Mouse (Mus musculus) heart, adult 8-10 months (tissue): ENCODE results near the gene Ccdc78. TPM values are rescaled to one million over a fixed set of nuclear protein-coding genes. Genes with fewer than 3 reads are reported as not detected.

Experiments
- DNase-seq: peaks from one replicate; pipeline ENCODE4 v3.0.0; 2022; ENCODE audit warnings: low spot score
- microRNA-seq: library from miRNA; unstranded; fragments of <30 nt; microRNA quantifications from one replicate; pipeline ENCODE4 v1.2.0, GENCODE M21; 2022
- total RNA-seq, 4 experiments: library from RNA; stranded (reverse); gene quantifications; 2 replicates each; pipeline ENCODE4 v1.2.4; 2022

Ccdc78 gene
- total RNA-seq, 4 experiments from 2014 or later, result 0.38 TPM; not detected in 3

DNA sequence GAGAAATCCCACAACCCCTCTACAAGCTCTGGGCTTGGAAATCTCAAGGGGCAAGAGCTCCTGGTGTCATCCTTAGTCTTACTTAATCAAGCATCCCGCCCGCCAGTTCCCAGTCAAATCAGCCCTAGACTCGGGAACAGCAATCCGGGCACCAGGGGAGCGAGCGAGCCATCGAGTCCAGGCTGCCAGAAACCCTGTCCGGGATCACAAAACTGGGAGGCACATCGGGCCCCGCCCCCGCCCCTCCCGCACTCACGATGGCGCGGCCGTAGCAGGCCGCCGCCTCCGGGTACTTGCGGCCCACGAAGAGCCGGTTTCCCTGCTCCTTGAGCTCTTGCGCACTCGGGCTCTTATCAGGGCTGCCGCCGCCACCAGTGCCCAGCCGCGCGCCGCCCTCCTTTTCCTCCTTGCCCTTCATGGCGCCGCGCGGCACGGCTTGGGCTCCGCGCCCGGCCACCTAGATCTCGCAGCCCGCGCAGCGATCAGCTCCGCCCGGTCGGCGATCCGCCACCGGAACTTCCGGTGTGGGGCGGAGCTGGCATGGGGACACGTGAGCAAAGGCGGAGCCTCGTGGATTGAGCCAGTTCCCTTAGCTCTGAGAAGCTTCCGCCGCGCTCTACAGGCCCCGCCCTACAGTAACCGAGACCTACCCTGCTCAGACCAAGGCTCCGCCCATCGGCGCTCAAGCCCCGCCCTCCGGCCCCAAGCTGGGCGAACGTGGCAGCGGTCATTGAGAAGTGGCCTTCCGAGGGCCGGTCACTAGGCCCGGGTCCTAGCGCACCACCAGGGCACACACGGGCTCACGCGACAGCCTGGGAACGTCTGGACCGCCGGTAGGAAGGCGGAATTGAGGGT, 46.3 kb downstream of the Ccdc78 start:
- DNase-seq, result peak; percentile 99

DNA sequence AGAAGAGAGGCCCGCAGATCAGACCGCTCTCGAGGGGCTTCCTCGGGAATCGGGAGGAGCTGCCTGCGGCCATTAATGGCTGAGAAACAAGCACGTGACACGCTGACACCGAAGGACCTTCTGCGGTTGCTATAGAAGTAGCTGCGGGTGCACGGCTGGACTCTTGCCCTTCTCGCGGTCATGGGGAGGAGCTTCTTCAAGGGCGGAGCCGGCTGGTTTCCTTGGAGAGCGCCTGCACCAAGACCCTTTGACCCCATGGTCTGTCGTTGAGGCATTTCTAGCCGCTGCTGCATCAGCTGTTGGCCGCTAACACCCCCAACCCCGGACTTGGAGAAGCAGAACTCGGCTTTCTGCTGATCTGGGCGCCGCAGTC, 46.9 kb downstream of the Ccdc78 start, which contains the start of gene Stub1:
Gene Stub1, minus strand, starts transcription at position 114 of the 373 bp plus-strand sequence.
- peak; percentile 92 for DNase-seq

DNA sequence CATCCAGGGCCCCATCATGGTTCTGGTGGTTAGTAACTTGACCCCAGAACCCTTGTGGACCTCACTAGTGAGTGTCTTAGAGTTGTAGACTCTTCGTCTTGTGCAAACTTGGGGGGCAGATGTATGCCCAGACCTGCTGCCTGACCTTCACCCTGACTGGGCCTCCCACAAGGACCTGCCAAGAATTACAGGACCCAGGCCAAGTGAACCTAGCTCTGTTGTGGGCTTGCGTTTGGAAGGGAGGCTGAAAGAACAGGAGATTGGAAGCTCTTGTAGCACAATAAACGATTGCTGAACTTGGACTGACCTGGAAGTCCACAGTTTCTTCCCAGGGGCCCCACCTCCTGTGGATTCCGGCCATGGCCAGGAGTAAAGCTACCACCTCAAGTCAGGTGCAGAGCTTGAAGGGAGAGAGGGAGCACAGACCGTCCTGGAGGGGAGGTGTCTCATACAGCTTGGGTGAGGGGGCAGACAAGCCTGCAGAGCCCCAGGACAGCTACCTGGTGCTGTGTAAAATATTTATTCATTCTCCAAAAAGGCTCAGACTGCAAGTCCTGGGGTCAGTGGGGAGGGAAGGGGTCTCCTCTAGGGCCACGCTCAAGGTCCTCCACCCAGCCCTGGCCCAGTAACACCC, 47.7 kb downstream of the Ccdc78 start:
- DNase-seq, result no peak

DNA sequence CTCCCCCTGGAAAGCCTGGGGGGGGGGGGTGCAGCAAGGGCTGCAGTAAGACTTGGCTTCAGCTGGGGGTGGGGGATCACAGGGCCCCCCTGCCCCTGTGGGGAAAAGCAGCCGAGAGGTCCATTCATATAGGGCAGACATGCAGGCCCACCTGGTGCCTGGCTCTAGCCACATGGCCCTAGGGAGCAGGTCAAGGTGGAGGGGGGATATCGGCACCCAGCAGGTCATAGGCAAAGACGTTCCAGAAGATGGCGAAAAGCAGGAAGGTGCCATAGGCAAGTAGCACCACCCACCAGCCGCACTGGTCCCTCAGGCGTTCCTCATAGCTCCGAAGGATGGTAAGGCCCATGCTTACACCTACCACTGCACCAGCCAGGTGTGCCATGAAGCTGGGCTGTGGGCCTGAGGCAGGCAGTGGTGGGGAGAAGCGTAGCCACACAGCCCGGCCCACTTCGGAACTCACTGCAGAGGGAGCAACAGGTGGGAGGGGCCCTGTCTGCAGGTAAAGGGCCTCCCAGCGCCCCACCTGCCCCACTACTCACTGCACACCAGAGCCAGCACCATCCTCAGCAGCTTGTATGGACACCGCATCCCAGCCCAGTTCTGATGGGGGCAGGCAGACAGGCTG, 48.3 kb downstream of the Ccdc78 start:
- no peak for DNase-seq

DNA sequence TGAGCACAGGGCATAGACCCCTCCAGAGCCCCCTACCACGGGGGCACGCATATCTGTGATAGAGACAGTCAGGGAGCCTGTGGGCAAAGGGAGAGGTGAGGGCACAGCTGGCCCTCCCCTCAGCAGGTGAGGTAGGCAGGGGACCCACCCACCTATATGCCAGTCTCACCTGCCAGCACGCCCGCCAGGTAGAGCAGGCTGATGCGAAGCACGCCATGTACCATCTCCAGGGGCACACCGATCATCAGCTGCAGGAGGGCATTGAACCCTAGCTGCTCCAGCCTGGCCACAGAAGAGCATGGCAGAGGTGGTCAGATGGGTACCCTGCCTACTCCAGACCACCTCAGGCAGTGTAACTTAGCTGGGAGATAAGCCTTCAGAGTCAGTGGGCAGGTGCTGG, 48.9 kb downstream of the Ccdc78 start:
- no peak for DNase-seq

DNA sequence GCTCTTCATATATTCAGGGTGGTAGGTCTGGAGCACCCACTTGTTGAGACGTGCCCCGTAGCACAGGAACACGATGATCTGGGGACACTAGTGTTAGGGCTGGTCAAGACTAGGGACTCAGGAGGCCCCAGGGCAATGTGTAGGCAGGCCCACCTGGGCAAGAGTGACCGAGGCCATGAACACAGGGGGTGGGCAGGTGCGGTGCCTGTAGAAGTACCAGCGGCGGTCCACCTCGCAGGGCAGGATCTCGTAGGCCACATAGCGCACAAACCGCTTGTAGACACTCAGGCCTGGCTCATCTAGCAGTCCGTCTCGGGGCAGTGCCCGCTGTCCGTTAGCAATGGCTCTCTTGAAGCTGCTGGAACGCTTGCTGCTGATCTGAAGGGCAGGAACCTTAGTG, 49.4 kb downstream of the Ccdc78 start:
- no peak for DNase-seq

DNA sequence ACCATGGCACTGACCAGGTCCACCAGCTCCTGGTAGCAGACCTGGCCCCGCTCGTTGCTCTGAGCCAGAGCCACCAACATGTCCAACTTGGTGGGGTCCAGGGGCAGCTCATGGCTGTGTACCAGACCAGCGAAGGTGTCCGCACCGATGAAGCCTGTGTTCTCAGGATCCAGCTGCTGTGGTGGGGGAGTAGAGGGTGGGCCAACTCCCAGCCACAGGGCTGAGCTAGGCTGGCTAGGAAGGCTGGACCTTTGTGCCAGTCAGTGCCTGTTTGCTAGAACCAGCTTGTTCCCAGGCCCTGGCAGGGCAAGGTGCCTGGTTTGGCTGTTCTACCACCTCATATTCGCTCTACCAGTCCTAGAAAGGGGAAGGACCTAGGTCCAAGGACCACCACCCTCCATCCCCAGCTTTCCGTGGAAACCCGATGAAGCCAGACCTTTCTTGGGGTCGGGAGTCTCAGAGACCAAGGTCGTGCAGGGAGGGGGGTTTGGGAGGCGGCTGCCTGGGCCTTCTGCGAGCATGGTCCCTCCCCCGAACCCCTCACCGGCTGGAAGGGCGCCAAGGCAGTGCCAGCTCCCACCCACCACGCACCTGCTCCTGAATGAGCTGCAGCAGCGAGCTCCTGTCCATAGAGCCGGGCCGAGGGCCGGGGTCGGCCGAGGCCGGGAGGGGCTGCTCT, 50.2 kb downstream of the Ccdc78 start:
- no peak for DNase-seq

DNA sequence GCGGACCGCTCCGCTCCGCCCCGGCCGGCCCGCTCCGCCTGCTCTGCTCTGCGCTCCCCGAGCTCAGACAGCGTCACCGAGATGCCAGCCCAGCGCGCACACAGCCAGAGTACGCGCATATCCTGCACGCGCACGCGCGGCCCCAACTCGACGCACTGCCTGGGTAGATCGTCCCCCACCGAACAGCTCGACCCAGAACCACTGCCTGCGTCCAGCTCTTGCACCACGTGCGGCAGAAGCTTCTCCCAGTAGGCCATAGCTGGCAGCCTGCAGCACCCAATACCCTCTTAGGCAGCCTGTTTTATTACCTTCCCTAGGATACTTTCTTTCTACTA, 50.7 kb downstream of the Ccdc78 start, which contains the start of gene Rhbdl1:
Gene Rhbdl1, minus strand, starts transcription at position 220 of the 335 bp plus-strand sequence.
- no peak for DNase-seq

DNA sequence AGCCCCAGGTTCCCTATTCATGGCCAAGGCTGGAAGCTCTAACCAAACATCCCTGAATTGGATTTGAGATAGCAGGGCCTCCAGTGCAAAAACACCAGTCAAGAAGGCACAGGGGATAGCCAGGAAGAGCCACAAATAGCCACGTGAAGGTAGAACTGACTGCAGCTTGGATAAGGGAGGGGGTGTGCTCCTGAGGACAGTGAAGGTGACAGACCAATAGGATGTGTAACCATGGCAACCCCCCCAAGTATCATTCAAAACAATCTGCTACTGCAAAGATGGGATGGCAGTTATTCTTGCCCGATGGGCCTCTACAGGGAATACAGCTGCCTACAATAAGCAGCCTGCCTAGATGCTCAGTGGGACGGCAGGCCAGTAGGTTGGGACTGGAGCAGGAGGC, 51.2 kb downstream of the Ccdc78 start:
- DNase-seq, result no peak

DNA sequence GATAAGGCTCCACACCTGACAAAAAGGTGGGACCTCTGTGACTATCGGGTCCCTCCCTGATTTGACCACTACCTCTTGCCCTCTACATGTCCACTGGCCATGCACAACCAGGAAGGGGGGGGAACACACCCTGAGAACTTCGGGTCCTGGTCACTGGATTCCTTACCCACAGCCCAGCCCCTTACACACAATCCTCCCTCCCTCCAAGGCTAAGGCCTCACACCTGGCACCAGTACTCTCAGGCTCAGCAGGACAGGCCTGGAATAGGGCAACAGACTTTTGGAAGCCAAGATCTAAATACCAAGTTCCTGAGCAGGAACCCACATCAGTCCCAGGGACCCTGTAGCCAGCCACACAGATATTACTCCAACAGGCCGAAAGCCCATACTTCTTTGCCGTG, 52.5 kb downstream of the Ccdc78 start:
- DNase-seq, result no peak

DNA sequence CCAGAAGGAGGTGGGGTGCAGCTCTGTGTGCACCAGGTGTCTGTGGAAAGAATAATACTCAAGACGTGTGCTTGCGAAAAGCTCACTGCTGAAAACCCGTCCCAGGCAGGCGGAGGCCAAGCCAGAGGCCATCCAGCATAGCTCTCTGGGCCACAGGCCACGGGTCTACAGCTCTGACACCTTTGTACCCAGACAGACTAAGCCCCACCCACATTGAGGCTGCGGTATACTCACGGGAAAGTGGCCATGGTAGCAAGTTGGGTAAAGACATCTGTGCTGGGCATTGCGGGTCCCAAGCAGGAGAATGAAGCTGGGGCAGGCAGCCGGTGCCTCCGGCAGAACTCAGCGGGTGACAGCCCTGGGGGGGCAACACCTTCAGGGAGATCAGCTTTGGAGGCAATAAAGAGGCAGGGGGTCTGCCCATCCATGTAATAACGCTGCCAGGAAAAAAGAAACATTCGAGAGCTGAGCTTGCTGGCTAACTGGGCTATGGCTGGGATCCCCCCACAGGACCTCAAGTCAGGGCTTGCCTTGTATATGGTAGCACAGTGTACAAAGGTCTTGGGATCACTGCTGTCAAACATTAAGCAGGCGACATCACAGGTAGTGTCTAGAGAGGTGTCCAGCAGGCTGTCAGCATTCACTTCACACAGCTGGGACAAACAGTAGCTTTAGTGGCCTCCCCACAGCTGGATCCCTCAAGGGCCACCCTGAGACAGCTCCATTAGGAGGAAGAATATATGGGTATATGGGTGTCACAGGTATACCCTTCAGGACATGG, 53.3 kb downstream of the Ccdc78 start:
- no peak for DNase-seq

Small RNAs within 50 kb of the gene (microRNA-seq; reads per million reads assigned to microRNA genes)
- gene Gm25083 (not detected), gene Mir3082 (2.5 reads per million), gene Mir6966 (2.8 reads per million, percentile 1 among the genes with 10 or more reads in this experiment)

Other genes starting within 250 kb of the Ccdc78 start
- under 1 TPM; 0.24 to 0.37 (median 0.32) TPM for gene Sox8, start 215.9 kb upstream of the Ccdc78 start, total RNA-seq
- gene Lmf1, start 207.5 kb upstream of the Ccdc78 start, total RNA-seq, result 10 to 100 TPM; 30.7 to 34.2 (median 33.8) TPM
- 1 to 10 TPM in 2 of 4 experiments, not detected in 2; 1.1 to 2.0 TPM for gene Gng13, start 69.4 kb upstream of the Ccdc78 start, total RNA-seq
- 1 to 10 TPM; 1.2 to 2.1 (median 1.6) TPM for gene Chtf18, start 59.2 kb upstream of the Ccdc78 start, total RNA-seq
- 1 to 10 TPM; 4.5 to 5.3 (median 4.6) TPM for gene Rpusd1, start 58.9 kb upstream of the Ccdc78 start, total RNA-seq
- gene Mslnl, start 50.5 kb upstream of the Ccdc78 start, total RNA-seq, result not detected
- gene Msln, start 32.2 kb upstream of the Ccdc78 start, total RNA-seq, result 10 to 100 TPM in 3 of 4 experiments, 1 to 10 TPM in 1; 9.8 to 20.9 (median 17.6) TPM
- gene Narfl, start 12.8 kb upstream of the Ccdc78 start, total RNA-seq, result 10 to 100 TPM; 43.8 to 48.8 (median 46.6) TPM
- 10 to 100 TPM in 3 of 4 experiments, 1 to 10 TPM in 1; 8.5 to 18.4 (median 12.1) TPM for gene Haghl, start 907 bp upstream of the Ccdc78 start, total RNA-seq
- gene Fam173a, start 6.3 kb downstream of the Ccdc78 start, total RNA-seq, result 10 to 100 TPM; 40.7 to 49.9 (median 44.9) TPM
- gene AC134908.4, start 9.1 kb downstream of the Ccdc78 start, total RNA-seq, result 1 to 10 TPM in 1 of 4 experiments, under 1 TPM in 1, not detected in 2; 0.72 to 1.8 TPM
- 10 to 100 TPM; 58.8 to 75.3 (median 65.7) TPM for gene Metrn, start 10.6 kb downstream of the Ccdc78 start, total RNA-seq
- 1 to 10 TPM; 1.2 to 1.9 (median 1.5) TPM for gene Fbxl16, start 22.5 kb downstream of the Ccdc78 start, total RNA-seq
- gene Wdr24, start 37.0 kb downstream of the Ccdc78 start, total RNA-seq, result 10 to 100 TPM; 11.2 to 12.6 (median 12.1) TPM
- 10 to 100 TPM; 34.2 to 39.6 (median 34.8) TPM for gene Jmjd8, start 42.3 kb downstream of the Ccdc78 start, total RNA-seq
- gene Stub1, start 46.8 kb downstream of the Ccdc78 start, total RNA-seq, result 100 to 1,000 TPM; 129 to 137 (median 130) TPM
- 1 to 10 TPM in 3 of 4 experiments, under 1 TPM in 1; 0.97 to 5.1 (median 1.6) TPM for gene Rhbdl1, start 50.7 kb downstream of the Ccdc78 start, total RNA-seq
- 1 to 10 TPM; 2.2 to 4.4 (median 3.8) TPM for gene Gm20683, start 55.2 kb downstream of the Ccdc78 start, total RNA-seq
- 100 to 1,000 TPM; 128 to 153 (median 135) TPM for gene Rhot2, start 58.3 kb downstream of the Ccdc78 start, total RNA-seq
- gene Wdr90, start 74.9 kb downstream of the Ccdc78 start, total RNA-seq, result 1 to 10 TPM; 1.4 to 2.1 (median 1.6) TPM
- 100 to 1,000 TPM; 211 to 282 (median 267) TPM for gene Mcrip2, start 82.2 kb downstream of the Ccdc78 start, total RNA-seq
- 10 to 100 TPM; 13.6 to 16.8 (median 14.5) TPM for gene Mettl26, start 88.5 kb downstream of the Ccdc78 start, total RNA-seq
- gene Wfikkn1, start 94.3 kb downstream of the Ccdc78 start, total RNA-seq, result under 1 TPM; 0.44 to 0.57 (median 0.51) TPM
- 10 to 100 TPM; 17.3 to 20.1 (median 17.7) TPM for gene Rab40c, start 133.1 kb downstream of the Ccdc78 start, total RNA-seq
- 10 to 100 TPM; 37.3 to 48.3 (median 47.8) TPM for gene Pigq, start 158.4 kb downstream of the Ccdc78 start, total RNA-seq
- gene Nhlrc4, start 158.4 kb downstream of the Ccdc78 start, total RNA-seq, result under 1 TPM in 1 of 4 experiments, not detected in 3; 0.41 TPM
- gene A930017K11Rik, start 166.0 kb downstream of the Ccdc78 start, total RNA-seq, result under 1 TPM; 0.24 to 0.85 (median 0.36) TPM
- gene Capn15, start 199.2 kb downstream of the Ccdc78 start, total RNA-seq, result 1 to 10 TPM; 5.4 to 8.1 (median 6.8) TPM